Mouse (Mus musculus): ENCODE data around the gene Lmx1b.

DNA sequence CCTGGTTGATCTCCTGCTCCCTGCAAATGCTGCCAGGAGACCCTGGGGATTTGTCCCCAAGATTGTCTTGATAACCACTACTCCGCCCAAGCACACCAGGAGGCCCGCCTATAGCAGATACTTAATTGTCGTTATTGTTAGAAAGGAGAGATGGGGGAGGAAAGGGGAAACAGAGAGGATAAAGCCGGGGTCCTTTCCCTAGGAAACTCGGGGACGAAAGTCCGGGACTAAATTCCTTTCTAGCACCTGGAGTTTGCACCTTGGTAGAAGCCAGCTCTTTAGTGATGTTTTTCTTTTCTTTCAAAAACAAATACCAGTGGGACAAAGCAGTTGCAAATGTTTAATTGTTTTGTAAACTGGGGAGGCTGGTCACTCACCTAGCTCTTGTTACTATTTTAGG is 3.0 kb downstream of the Lmx1b start:
- TF ChIP-seq CTCF (IDR thresholded peaks at IDR 0.05; ENCODE audit: low read depth) (no peak), EP300 (optimal IDR thresholded peaks at IDR 0.05) (no peak)

Measured in stomach, postnatal 0 days (tissue).